Mouse (Mus musculus): ENCODE measurements around the gene Zscan12. TPM values are rescaled to one million over a fixed set of nuclear protein-coding genes. Genes with fewer than 3 reads are reported as not detected.

The Zscan12 gene
- 1.2 TPM for polyA plus RNA-seq (2015; fragmentation: Illumina TruSeq; extraction: RNeasy Lipid Tissue Mini Kit (QIAGEN cat#74804); ENCODE audit: insufficient read depth, low read depth, low replicate concordance)

DNA sequence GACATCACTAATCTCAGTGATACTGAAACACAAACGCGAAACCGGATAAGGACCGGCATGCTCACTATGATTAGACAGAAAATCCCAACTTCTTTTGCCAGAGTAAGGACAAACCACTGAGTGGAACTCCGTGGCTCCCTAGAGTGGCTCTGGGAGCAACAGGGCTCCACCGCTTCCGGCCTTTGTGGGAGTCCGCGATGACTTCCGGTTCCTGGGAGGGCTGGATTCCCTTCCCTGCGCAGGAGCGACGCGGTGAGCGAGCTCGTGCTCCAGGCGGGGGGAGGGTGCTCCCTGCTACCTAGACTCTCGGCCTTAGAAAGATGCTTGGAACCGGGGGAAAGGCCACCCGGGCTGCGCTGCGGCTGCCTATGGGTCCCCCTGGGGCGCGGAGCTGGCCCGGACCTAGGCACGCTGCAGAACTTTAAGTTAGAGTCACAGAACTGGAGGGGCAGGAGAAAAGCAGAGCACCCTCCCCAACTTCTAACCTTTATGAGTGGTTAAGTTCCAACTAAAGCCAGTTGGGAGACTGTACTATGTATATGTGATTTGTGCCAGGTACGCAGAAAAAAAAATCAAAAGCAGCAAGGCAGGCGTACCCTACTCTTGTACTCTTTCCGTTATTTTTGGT lies at the start of gene Zscan12:
TSS of gene Zscan12 (plus strand) at position 200 of the 628 bp plus-strand sequence.

DNA sequence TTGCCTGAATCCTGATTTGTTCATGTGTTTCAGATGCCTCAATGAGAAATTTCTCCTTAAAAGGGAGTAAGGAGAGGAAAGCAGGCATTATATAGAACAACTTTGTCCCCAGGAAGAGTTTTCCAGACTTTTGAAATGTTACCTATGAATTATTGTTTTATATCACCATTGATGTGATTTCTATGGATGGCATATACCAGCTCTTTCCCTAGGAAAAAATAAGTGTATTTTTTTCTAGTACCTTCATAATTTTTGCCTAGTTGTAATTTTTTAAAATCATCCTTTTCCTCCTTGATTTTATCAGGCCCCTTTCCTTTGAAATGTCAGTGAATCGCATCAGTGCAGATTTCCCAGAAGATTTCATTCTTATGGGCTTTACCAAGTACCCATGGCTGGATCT lies 16.0 kb upstream of the Zscan12 start, which contains the start of gene Olfr1367:
TSS of gene Olfr1367 (plus strand) at position 301 of the 400 bp plus-strand sequence.

DNA sequence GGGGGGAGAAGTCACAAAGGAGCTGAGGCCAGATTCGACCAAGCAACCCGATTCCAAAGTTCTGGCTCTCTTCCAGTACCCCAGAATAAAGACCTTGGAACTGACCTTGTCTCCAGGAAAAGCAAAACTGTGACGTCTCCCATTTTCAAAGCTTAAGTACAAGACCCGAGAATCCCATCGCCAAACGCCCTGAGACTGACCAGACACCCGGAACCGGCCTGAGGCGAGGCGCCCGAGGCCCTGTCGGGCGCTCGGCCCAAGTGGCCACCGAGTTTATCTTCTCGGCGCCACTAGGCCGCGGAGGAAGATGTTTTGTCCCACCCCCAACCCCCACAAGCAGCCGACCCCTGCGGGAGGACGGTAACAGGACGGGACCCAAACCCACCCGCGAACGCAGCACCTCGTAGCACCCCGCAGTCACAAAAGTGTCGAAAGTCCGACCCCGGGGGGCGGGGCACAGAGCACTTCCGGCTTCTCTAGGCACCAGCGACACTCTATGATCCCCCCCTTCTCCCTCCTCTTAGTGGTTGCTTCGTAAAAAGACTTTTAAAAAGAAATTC lies 39.7 kb downstream of the Zscan12 start, which contains the start of gene Zkscan3:
TSS of gene Zkscan3 (minus strand) at position 469 of the 560 bp plus-strand sequence.

Other genes starting within 250 kb of the Zscan12 start
- gene Olfr263, start 233.2 kb upstream of the Zscan12 start, polyA plus RNA-seq (2015; fragmentation: Illumina TruSeq; extraction: RNeasy Lipid Tissue Mini Kit (QIAGEN cat#74804); ENCODE audit: insufficient read depth, low read depth, low replicate concordance): not detected
- not detected for gene Olfr1368, start 217.0 kb upstream of the Zscan12 start, polyA plus RNA-seq (2015; fragmentation: Illumina TruSeq; extraction: RNeasy Lipid Tissue Mini Kit (QIAGEN cat#74804); ENCODE audit: insufficient read depth, low read depth, low replicate concordance)
- gene Trim27, start 183.4 kb upstream of the Zscan12 start, polyA plus RNA-seq (2015; fragmentation: Illumina TruSeq; extraction: RNeasy Lipid Tissue Mini Kit (QIAGEN cat#74804); ENCODE audit: insufficient read depth, low read depth, low replicate concordance): 14.8 TPM
- 1.3 TPM for gene Gpx5, start 70.1 kb upstream of the Zscan12 start, polyA plus RNA-seq (2015; fragmentation: Illumina TruSeq; extraction: RNeasy Lipid Tissue Mini Kit (QIAGEN cat#74804); ENCODE audit: insufficient read depth, low read depth, low replicate concordance)
- not detected for gene Gpx6, start 50.7 kb upstream of the Zscan12 start, polyA plus RNA-seq (2015; fragmentation: Illumina TruSeq; extraction: RNeasy Lipid Tissue Mini Kit (QIAGEN cat#74804); ENCODE audit: insufficient read depth, low read depth, low replicate concordance)
- not detected for gene Olfr1367, start 15.9 kb upstream of the Zscan12 start, polyA plus RNA-seq (2015; fragmentation: Illumina TruSeq; extraction: RNeasy Lipid Tissue Mini Kit (QIAGEN cat#74804); ENCODE audit: insufficient read depth, low read depth, low replicate concordance)
- 19.2 TPM for gene Zkscan3, start 39.9 kb downstream of the Zscan12 start, polyA plus RNA-seq (2015; fragmentation: Illumina TruSeq; extraction: RNeasy Lipid Tissue Mini Kit (QIAGEN cat#74804); ENCODE audit: insufficient read depth, low read depth, low replicate concordance)
- gene Pgbd1, start 78.2 kb downstream of the Zscan12 start, polyA plus RNA-seq (2015; fragmentation: Illumina TruSeq; extraction: RNeasy Lipid Tissue Mini Kit (QIAGEN cat#74804); ENCODE audit: insufficient read depth, low read depth, low replicate concordance): 0.50 TPM
- 20.8 TPM for gene Zscan26, start 90.9 kb downstream of the Zscan12 start, polyA plus RNA-seq (2015; fragmentation: Illumina TruSeq; extraction: RNeasy Lipid Tissue Mini Kit (QIAGEN cat#74804); ENCODE audit: insufficient read depth, low read depth, low replicate concordance)
- not detected for gene Nkapl, start 105.7 kb downstream of the Zscan12 start, polyA plus RNA-seq (2015; fragmentation: Illumina TruSeq; extraction: RNeasy Lipid Tissue Mini Kit (QIAGEN cat#74804); ENCODE audit: insufficient read depth, low read depth, low replicate concordance)
- gene Zkscan4, start 116.1 kb downstream of the Zscan12 start, polyA plus RNA-seq (2015; fragmentation: Illumina TruSeq; extraction: RNeasy Lipid Tissue Mini Kit (QIAGEN cat#74804); ENCODE audit: insufficient read depth, low read depth, low replicate concordance): 0.92 TPM
- not detected for gene Gm10065, start 116.6 kb downstream of the Zscan12 start, polyA plus RNA-seq (2015; fragmentation: Illumina TruSeq; extraction: RNeasy Lipid Tissue Mini Kit (QIAGEN cat#74804); ENCODE audit: insufficient read depth, low read depth, low replicate concordance)
- not detected for gene AK157302, start 132.4 kb downstream of the Zscan12 start, polyA plus RNA-seq (2015; fragmentation: Illumina TruSeq; extraction: RNeasy Lipid Tissue Mini Kit (QIAGEN cat#74804); ENCODE audit: insufficient read depth, low read depth, low replicate concordance)
- not detected for gene Gm11273, start 138.6 kb downstream of the Zscan12 start, polyA plus RNA-seq (2015; fragmentation: Illumina TruSeq; extraction: RNeasy Lipid Tissue Mini Kit (QIAGEN cat#74804); ENCODE audit: insufficient read depth, low read depth, low replicate concordance)
- gene Zkscan8, start 168.3 kb downstream of the Zscan12 start, polyA plus RNA-seq (2015; fragmentation: Illumina TruSeq; extraction: RNeasy Lipid Tissue Mini Kit (QIAGEN cat#74804); ENCODE audit: insufficient read depth, low read depth, low replicate concordance): 2.1 TPM
- gene Olfr1366, start 180.0 kb downstream of the Zscan12 start, polyA plus RNA-seq (2015; fragmentation: Illumina TruSeq; extraction: RNeasy Lipid Tissue Mini Kit (QIAGEN cat#74804); ENCODE audit: insufficient read depth, low read depth, low replicate concordance): not detected
- gene Olfr1535, start 197.1 kb downstream of the Zscan12 start, polyA plus RNA-seq (2015; fragmentation: Illumina TruSeq; extraction: RNeasy Lipid Tissue Mini Kit (QIAGEN cat#74804); ENCODE audit: insufficient read depth, low read depth, low replicate concordance): not detected
- gene Olfr1364, start 218.9 kb downstream of the Zscan12 start, polyA plus RNA-seq (2015; fragmentation: Illumina TruSeq; extraction: RNeasy Lipid Tissue Mini Kit (QIAGEN cat#74804); ENCODE audit: insufficient read depth, low read depth, low replicate concordance): not detected

Data from pancreas, adult 10 weeks (tissue).